Mouse (Mus musculus) brain, embryonic 18.5 days (tissue): ENCODE results near the gene Mrvi1.

Source experiments
- DNase-seq: peaks from one replicate; pipeline ENCODE4 v3.0.0-alpha.2; 2012; ENCODE audit warnings: low read depth, low spot score

Gene Mrvi1

DNA sequence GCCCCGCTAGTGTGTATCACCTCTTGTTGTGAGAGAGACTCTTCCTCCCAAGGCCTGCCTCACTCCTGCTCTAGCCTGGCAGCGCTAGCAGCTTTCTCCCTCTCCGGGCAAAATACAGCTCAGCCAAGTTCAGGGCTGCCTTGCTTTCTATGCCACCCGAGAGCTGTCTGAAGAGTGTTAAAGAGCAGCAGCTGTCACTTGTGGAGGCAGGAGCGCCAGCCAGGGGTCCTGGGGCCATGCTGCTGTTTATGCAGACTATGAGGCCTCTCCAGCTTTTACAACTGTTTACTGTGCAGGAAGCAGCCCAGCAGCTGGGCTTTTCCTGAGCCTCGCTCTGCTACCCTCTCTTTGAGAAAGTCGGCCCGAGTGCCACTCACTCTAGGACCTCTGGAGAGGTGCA is 1.2 kb downstream of the Mrvi1 start:
- no peak for DNase-seq

DNA sequence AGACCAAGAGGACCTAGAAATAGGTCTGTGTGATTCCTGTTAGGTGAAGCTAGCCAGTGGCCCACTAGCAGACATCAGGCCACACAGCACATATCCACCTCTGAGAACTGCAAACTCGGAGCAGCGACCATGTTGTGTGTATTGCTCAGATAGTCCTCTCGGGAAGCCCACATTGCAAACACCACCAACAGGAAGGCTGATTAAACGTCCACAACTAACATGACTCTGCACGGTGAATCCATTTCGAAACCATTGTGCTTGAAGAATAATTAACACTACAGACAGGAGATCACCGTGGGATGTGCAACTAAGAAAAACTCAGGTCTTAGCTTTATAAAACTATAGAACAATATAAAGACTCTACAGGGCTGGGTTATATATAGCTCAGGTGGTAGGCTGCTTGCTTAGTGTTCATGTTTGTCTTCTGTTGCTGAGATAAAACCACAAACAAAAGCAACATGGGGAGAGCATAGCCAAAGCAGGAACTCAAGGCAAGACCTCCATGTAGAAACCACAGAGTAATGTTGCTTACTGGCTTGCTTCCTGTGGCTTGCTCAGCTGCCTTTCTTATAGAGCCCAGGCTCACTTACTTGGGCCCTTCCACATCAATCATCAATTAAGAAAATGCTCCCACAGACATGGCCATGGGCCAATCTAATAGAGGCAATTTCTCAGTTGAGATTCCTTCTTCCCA is 4.4 kb downstream of the Mrvi1 start:
- DNase-seq, result no peak

DNA sequence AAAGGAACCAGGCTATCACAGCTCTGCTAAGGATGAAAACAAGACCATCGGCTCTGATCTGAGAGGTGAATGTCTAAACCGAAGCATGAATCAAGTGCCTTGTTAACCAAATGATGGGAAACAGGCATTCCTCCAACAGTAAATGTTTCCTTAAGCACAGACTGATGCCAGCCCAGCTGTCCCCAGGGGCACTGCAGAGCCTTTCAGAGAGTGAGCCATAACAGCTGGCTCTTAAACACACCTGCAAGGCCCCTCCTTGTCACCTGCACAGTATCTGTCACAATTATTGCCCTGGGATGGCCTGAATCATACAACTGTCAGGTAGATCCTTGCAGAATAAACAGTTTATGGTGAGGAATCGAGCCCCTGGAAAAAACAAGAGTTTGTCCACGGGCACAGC is 8.8 kb downstream of the Mrvi1 start:
- DNase-seq, result no peak

DNA sequence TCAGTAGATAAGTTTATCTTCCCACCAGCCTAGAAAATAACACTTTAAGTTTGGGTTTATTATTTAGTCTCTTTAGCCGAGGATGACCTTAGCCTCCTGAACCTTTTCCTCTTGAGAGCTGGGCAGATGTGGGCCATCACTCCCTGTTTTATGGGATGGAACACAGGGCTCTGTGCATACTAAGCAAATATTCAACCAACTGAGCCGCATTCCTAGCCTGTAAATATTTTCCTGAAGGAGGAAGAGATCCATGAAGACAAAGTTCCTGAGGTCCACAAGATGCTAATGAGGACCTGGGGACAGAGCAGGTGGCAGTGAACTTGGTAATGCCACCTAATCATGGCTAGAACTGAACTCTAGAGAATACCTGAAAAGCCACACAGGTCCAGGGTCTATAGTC is 9.5 kb downstream of the Mrvi1 start:
- no peak for DNase-seq

DNA sequence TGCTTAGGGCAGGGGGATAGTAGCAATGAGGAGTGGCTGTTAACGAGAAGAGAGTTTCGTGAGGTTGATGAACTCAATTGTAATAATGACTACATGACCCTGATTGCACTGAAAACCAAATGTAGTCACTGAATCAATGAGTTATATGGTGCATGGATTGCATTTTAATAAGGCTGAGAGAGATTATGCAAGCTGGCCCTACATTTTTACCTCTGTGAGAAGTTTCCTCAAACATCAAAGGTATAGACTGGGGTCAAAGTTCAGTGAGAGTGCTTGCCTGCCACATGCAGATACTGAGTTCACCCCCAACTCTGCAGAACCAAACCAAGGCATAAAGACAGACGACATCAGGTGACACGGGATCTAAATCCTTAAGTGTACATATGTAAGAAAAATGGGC is 14.9 kb downstream of the Mrvi1 start:
- DNase-seq, result no peak

DNA sequence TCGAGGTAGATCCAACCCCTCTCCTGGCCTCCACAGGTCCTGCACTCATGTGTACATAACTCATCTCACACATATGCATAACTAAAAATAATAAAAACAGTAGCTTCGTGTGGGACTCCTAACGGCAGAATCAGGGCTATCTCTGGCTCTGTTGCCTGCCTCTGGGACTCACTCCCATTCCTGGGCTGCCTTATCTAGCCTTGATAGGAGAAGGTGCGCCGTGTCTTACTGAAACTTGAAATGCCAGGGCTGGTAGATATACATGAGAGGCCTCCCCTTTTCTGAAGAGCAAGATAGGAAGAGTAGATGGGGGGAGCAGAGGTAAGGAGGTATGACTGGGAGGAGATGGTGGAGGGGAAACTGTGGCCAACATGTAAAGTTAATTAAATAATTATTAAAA is 15.4 kb downstream of the Mrvi1 start:
- DNase-seq, result no peak

DNA sequence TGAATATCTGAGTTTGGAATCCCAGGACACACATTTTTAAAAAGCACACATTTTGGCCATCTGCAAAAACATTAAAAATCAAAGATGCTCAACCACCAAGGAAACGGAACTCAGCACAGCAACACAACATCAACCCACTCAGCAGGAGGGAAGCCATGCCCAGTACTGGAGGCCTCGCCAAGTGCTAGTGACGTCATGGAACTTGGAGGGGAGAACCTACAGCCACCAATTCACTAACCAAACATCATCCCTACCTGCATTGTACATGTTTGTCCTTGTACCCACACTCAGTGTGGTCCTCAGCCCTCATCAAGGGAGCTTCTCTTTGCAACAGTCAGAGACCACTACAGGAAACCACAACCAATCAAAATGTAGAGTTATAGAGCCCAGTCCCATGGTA is 16.9 kb downstream of the Mrvi1 start:
- no peak for DNase-seq

DNA sequence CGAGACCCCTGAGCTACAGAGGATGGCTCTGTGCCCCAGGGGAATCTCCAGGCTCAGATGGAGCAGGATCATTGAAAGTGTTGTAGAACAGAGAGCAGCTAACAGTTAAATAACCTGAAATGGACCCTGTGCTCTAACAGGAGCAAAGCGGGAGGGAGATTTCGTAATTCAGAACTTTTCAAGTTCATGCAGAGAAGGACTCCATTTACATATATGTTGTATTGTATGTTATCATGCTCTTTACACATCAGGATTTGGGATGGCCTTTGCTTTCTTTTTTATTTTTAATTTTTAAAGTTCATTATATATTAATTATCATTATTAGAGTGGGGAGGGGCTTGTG is 18.6 kb downstream of the Mrvi1 start:
- DNase-seq, result no peak

DNA sequence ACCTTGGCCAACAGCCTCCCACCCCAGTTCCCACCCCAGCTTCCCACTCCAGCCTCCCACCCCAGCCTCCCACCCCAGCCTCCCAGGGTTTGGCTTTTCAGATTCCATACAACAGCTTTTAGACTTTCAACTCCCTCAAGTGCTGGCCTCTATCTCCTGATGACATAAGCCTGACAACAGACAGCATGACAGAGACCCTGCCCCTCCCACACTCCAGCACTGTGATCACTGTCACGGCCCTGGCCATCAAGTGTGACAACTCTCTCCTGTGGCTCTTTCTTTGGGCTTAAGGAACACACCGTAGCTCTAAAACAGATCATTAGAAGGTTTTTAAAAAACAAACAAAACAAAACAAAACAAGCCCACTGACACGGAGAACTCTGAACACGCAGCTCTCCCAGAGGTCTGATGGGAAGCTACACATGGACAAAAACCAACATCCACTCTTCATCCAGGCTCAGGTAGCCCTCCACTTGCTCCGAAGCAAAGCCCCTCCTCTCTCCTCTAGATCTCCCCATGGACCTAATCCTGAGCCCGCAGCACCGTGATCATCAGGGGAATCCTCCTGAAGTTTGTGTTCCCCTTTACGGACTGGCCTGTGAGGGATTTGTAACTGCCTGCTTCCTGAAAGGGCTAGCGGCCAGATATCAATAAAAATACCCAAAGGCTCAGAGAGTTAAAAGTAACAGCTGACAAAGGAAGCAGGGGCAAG is 19.2 kb downstream of the Mrvi1 start:
- DNase-seq, result no peak

DNA sequence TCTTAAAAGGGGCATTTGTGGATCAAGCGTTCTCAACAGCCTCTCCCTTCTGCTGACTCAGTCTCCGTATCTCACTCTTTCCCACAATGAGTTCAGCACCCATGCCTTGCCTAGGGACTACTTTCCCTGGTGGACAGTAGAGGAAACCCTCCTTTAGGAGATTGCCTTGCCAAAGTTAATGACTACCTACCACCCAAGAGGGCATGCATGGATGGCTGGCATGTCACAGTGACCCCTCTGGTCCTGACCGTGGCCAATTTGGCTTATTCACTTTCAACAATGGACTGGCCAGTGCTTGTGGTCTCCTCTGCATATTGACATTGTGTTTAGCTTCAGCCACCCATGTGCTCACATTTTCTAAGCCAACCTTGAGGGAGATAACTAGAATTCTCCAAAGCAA is 19.8 kb downstream of the Mrvi1 start:
- DNase-seq, result no peak

DNA sequence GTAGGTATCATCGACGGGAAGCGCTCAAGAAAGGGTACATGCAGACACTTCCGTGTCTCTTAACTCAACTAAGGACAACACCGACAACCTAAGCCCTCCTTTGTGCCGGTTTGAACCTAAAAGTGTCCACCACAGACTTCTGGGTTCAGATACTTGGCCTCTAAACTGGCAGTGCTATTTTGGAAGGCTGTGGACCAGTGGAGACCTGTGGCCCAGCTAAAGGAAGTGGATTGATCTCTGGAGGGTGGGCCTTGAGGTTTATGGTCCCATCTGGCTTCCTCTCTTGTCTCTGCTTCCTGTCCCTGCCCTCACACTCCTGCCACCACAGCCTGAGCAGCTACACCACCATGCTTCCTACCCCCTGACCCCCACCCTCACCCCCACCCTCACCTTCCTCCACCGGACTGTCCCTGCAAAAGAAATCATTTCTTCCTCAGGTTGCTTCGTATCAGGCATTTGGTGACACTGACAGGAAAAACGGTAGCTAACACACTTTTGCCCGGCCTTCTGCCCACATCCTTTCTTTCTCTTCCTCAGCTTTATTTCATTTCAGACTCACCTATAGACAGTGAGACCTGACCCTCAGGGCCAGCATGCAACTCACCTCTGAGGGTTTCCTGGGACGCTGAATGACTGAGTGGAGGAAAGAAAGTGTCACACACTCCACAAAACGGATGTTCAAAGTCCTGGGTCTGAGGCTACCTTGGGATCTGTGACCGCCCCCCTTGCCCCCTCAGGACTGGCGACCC is 25.7 kb downstream of the Mrvi1 start:
- no peak for DNase-seq

DNA sequence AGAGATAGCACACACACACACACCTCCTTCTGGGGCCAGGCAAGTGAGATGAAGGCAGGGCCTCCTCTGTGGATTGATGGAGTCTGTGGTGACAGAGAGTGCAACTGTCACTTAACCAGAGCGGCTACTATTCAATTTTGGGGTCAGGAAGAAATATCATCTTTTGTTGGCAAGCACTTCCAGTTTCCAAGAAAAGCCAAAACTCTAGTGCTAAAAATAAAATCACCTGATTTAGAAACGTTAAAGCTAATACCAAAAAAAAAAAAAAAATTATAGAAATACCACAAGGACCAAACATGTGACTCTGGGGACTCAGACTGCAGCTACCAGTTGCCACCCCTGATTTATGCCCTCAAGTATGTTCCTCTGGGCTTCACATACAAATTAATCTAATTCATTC is 26.7 kb downstream of the Mrvi1 start:
- no peak for DNase-seq

DNA sequence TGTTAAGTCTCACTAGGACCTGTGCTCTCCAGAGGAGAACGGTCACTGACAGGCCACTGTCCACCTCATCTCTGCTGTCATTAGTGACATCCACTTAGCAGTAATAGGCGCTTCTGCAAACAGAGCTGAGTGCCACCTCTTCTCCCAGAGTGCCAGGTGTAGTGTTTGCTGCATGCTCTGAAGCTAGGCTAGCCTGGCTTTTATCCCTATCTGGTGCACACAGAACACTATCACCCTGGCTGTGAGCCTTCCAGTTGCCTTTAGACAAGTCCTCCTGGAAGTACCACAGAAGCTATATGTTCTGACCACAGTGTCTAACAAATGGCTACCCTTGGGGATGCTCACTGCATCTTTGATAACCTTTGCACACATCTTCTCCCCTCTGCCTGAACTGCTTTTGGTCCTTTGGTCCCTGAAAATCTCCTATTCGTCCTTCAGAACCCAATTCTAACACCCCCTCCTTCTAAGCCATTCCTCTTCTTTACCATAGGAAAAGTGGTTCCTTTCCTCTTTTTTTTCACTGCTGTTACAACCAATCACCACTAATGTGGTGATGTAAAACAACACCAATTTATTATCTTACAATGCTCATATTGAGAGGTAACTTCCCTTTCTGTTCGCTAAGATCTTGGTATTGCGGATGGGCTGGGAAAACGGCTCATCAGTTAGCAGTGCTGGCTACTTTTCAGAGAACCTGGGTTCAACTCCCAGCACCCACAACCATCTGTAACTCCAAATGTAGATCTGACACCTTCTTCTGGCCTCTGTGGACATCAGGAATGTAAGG is 28.0 kb downstream of the Mrvi1 start:
- no peak for DNase-seq

DNA sequence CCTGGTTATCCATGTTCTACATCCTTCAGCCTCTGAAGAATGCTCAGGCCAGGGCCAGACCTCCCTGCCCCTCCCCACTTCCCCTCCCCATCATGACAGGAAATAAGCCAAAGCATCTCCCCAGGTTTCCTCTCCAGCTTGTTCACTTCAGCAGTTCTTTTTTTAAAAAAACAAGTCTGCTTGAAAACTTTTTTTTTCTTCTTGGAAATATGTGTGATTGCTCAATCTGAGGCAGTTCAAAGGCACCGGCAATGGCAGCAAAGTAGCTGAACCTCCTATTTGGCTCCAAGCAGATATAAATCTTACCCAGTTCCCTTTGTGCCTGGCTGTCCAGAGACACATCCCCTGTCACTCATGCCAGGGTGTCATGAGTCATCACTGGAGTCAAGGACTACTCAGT is 29.1 kb downstream of the Mrvi1 start:
- no peak for DNase-seq

DNA sequence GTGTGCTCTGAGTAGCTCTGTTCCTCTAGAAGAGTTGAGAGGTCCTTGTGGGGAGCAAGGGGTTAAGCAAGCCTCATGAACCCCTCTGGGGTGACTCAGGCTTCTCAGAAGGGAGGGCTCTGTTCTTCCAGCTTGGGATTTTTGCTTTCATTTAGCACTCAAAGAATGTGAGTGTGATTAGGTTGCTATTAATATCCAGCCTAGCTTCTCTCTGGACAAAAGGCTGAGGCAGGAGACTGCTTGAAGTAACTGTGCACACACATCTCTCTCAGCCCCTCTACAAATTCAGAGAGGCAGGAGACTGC is 31.7 kb downstream of the Mrvi1 start:
- no peak for DNase-seq

DNA sequence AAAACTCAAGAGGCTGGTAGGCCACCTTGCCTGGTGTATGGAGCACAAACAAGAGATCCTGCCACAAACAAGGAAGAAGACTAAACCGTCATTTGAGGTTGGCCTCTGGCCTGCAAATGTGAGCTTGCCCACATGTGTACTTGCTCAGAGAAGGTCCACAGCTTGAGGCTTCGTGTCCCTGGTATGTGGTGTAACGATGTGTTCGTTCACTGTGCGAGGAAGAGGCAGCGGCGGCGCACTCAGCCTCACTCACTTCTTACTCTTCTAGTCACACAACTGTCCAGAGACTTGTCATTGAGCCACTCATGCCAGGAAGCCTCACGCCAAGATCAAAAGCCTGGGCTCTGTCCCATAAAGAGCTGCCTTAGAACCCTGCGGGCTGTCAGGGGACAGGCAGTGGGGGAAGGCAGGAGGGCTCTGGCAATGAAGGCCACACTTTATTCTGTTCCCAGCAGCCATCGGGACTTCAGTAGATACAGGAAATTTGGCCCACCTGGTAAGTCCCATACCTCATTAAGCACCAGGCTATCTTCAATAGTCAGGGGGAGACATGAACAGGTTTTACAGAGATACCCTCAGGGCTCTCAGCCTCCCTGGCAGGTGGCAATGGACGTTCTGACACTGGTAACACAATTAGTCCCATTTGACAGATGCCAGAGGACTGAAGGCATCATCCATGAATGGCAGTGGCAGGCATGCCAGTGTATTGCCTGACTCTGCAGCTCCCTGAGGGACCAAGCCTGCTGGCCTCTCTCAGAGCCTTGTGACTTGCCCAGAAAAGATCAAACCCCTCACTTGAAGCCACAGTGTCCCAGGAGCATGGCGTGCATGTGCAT is 32.3 kb downstream of the Mrvi1 start:
- no peak for DNase-seq

DNA sequence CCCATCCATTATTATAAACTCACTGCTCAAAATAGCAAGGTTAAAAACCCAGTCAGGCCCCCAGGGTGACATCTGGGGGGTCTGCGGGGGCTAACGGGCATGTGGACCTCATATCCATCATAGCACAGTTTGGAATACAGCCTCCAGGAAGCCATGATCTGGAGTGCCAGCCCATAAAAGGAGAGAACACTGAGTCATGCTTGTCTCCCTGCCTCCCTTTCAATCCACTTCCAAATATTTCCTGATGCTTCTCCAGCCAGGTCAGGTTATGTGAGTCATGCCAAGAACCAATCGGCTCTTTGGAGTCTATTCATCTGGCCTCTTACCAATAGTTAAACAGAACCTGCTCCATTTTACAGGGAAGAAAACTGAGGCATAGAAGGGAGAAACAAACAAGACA is 33.7 kb downstream of the Mrvi1 start:
- DNase-seq, result no peak

DNA sequence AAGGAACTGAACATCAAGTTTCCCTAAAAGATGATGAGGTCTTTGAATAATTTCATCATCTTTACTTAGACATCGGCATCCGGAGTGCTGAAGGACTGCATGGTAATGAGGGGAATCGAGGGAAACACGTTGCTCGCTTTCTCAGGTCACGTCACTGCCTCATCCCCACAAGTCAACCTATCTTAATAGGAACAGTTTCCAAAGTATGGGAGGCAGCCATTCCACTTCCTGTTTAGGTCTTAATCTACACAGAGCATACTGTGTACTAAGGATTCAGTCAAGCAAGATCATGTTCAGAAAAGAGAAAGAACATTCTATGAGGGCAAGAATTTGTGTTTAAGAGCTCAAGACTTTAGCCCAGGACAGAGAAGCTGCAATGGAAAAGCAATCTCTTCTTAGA is 34.6 kb downstream of the Mrvi1 start:
- no peak for DNase-seq

DNA sequence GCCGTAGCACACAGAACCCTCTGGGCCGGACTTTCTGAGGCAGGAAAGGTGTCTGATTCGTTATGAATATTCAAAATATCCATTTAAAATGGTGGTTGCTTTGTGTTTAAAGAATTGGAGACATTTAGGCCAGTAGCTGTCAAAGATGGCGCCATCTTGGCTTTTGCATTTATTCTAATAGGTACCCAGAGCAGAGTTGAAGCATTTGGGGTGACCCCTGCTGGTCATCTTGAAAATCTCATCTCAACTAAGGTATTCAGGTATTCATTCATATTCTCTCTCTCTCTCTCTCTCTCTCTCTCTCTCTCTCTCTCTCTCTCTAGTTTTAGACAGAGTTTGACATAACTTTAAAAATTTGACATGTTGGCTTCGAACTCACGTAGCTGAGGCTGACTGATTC is 35.5 kb downstream of the Mrvi1 start:
- DNase-seq, result no peak

DNA sequence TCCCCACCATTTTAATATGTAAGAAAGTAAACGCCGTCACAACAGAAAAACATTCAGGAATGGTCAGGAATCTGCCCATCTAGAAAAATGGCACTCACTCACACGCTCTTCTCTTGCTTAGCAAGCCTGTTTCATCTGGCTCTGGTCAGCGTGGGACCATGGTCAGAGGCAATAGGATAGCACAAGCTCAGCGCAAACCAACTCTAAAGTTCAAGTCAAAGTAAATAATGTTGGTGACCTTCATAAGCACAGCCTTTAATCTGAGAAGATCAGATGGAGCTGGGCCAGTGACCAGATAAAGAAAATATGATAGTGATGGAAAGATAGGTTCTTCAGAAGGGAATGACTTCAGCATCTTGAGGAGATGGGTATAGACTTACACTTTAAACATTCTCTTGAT is 37.9 kb downstream of the Mrvi1 start:
- no peak for DNase-seq

DNA sequence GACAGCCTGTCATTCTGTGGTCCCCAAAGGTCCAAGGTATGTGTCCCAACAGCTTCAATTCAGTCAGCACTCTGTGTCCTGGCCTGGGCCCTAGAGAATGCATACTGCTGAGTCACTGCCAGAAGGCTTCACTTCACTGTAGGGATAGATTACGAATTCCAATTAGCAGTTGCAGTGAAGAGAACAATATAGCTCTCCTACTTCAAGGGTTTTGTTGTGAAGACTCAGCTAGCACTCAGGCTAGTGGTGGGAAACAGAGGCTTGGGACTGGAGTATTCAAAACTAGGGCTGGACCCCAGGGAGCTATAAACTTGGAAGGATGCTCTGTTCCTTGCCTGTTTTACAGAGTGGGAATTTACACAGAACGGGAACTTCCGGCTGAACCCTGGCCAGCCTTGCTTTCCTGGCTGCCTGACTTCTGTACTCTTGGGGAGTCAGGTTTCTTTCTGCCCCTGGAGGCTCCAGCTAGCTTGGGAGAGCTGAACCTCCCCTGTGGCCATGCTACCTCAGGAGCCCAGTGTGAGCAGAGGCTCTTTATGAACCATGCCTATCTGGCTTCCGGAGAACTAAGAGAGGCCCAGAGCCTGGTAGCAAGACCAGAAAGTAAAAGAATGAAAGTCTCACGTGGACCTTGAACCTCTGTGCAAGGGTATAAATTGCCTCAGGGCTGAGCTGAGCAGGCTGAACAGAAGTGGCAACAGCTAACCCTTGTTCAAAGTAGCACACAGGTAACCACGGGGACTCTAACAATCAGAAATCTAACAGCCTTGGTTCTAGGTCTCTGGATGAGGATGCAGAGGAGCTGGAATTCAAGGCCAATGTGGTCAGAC is 40.3 kb downstream of the Mrvi1 start:
- DNase-seq, result no peak
